Mouse (Mus musculus) neural tube, embryonic 11.5 days (tissue): ENCODE measurements around the gene P3h3. TPM values are rescaled to one million over a fixed set of nuclear protein-coding genes. Genes with fewer than 3 reads are reported as not detected.

Experiments
- ATAC-seq: fragments of 200-750 bp; cut with Nextera tagmentation; 2 replicates; pipeline ENCODE4 v1.8.0; 2017; ENCODE audit warnings: moderate number of reproducible peaks, mild to moderate bottlenecking, moderate TSS enrichment, moderate library complexity; ENCODE audit not compliant: insufficient read depth, low FRiP score, low TSS enrichment
- DNase-seq: peaks from one replicate; pipeline ENCODE4 v3.0.0-alpha.2; 2015; ENCODE audit warnings: low spot score
- H3K27ac ChIP-seq: fragments of 300-500 bp; sonication (generic); 2 replicates; pipeline ENCODE4 v1.5.1; 2014; ENCODE audit warnings: low read depth, mild to moderate bottlenecking, low read length
- H3K27me3 ChIP-seq: fragments of 300-500 bp; sonication (generic); 2 replicates; pipeline ENCODE4 v1.6.1; 2014; ENCODE audit warnings: mild to moderate bottlenecking, low read length, mixed read lengths; ENCODE audit not compliant: control insufficient read depth, insufficient read depth
- H3K36me3 ChIP-seq: fragments of 300-500 bp; sonication (generic); 2 replicates; pipeline ENCODE4 v1.6.1; 2014; ENCODE audit warnings: mild to moderate bottlenecking, low read length, moderate library complexity, mixed read lengths; ENCODE audit not compliant: control insufficient read depth, insufficient read depth
- H3K4me1 ChIP-seq: fragments of 300-500 bp; sonication (generic); 2 replicates; pipeline ENCODE4 v1.6.1; 2014; ENCODE audit warnings: low read length, mixed read lengths; ENCODE audit not compliant: control insufficient read depth, insufficient read depth
- H3K4me2 ChIP-seq: fragments of 300-500 bp; sonication (generic); 2 replicates; pipeline ENCODE4 v1.6.1; 2014; ENCODE audit warnings: low read depth, mild to moderate bottlenecking, moderate library complexity
- H3K4me3 ChIP-seq: fragments of 300-500 bp; sonication (generic); 2 replicates; pipeline ENCODE4 v1.5.1; 2014; ENCODE audit warnings: low read depth, low read length
- H3K9ac ChIP-seq: fragments of 300-500 bp; sonication (generic); 2 replicates; pipeline ENCODE4 v1.6.1; 2014; ENCODE audit warnings: mild to moderate bottlenecking, low read length
- H3K9me3 ChIP-seq: fragments of 300-500 bp; sonication (generic); 2 replicates; pipeline ENCODE4 v1.6.1; 2016; ENCODE audit warnings: low read length; ENCODE audit not compliant: control insufficient read depth
- WGBS: fragments of 180-500 bp; shearing (Covaris S2); extraction: QIAGEN DNeasy Blood & Tissue Kit; methylation state at CpG from one replicate; pipeline ENCODE4 v1.1.7; 2014; 5-methylcytosine and 5-hydroxymethylcytosine counted together
- polyA plus RNA-seq: library from polyadenylated mRNA; unstranded; fragments of >200 nt; fragmentation: Nextera tagmentation; extraction: Ambion mirVana; gene quantifications from 2 replicates; pipeline ENCODE4 v1.2.1, GENCODE M21; 2014

P3h3 gene
- polyA plus RNA-seq, 1 experiment from 2014 or later: 14.6 TPM

DNA sequence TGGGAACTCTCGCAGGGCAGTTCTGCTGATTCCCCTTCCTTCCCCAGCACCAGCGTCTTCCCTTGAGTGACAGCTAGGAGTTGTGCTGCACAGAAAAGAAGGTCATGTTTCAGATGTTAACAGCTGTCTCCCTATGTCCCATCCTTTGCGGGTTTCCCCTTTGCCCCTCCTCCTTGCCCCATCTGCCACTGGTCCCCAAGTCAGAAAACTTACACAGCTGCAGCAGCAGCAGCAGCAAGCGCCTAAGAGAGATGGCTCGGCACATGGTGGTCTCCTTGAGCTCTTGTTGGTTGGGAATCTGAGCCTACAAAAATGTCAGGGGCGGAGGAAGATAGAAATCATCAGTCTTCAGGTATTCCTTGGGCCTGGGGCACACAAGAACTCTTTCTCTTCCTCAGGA is 21.8 kb upstream of the P3h3 start:
- no peaks in the 10 kb centered on the region for H3K27me3 ChIP-seq
- H3K9me3 ChIP-seq: no peaks in the 10 kb centered on the region

DNA sequence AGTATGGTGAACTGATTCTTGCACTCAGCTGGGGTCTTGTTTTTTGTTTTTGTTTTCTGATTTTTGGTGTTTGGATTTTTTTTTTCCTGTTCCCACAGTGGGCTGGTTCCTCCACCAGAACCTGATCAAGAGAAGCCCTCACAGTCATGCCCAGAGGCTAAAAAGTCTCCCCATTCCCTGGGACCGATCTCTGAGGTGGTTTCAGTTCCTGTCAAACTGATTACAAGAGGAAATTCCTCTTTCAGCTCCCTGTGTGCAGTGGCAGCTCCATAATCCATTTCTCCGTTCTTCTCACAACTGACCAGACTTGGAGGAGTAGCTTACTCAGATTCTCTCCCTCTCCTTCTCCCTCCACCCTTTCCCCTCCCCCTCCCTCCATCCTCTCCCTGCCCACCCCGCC is 16.8 kb upstream of the P3h3 start:
- no peaks in the 10 kb centered on the region for H3K27me3 ChIP-seq
- no peaks in the 10 kb centered on the region for H3K9me3 ChIP-seq
- WGBS: 44% methylated on average over 3 of the region's 3 CpGs
- H3K4me1 ChIP-seq: no peaks in the 10 kb centered on the region
- ATAC-seq (no peak), DNase-seq (no peak)
- H3K4me2 ChIP-seq: no peak overlapping the region
- H3K4me3 ChIP-seq: no peak overlapping the region
- H3K9ac ChIP-seq: no peak overlapping the region
- no peak overlapping the region for H3K27ac ChIP-seq
- no peaks in the 10 kb centered on the region for H3K36me3 ChIP-seq

More for the DNA sequence above, 21.8 kb upstream of the P3h3 start:
- 62% methylated on average over 6 of the region's 6 CpGs for WGBS
- H3K4me3 ChIP-seq: no peak overlapping the region
- ATAC-seq (no peak), DNase-seq (no peak)
- H3K4me1 ChIP-seq: no peaks in the 10 kb centered on the region
- no peak overlapping the region for H3K4me2 ChIP-seq
- H3K36me3 ChIP-seq: no peaks in the 10 kb centered on the region
- no peak overlapping the region for H3K9ac ChIP-seq
- H3K27ac ChIP-seq: no peak overlapping the region

DNA sequence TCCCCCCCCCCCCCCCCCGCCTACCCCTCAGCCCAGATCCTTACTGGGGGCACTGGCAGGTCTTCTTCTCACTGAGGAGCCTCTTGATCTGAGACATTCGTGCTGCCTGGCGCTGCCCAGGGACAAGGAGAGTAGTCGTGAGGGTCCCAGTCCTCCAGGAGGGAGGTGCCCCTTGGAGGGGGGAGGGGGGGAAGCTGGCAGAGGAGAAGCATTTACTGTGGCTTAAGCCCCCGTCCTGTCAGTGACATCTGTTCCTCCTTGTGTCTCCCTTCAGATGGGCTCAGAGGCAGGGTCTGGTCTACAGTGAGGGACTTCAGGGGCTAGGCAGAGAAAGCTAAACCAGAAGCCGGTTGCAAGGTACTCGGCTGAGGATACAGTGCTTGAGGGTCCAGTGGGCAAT is 9.0 kb upstream of the P3h3 start:
- Histone ChIP-seq H3K27ac (no peak overlapping the region), H3K4me1 (peaks cover 14% of the 10 kb centered on the region), H3K36me3 (no peaks in the 10 kb centered on the region), H3K4me2 (no peak overlapping the region), H3K9ac (no peak overlapping the region), H3K4me3 (no peak overlapping the region), H3K9me3 (no peaks in the 10 kb centered on the region), H3K27me3 (no peaks in the 10 kb centered on the region)
- ATAC-seq: no peak
- 57% methylated on average over 6 of the region's 7 CpGs for WGBS
- DNase-seq: no peak

DNA sequence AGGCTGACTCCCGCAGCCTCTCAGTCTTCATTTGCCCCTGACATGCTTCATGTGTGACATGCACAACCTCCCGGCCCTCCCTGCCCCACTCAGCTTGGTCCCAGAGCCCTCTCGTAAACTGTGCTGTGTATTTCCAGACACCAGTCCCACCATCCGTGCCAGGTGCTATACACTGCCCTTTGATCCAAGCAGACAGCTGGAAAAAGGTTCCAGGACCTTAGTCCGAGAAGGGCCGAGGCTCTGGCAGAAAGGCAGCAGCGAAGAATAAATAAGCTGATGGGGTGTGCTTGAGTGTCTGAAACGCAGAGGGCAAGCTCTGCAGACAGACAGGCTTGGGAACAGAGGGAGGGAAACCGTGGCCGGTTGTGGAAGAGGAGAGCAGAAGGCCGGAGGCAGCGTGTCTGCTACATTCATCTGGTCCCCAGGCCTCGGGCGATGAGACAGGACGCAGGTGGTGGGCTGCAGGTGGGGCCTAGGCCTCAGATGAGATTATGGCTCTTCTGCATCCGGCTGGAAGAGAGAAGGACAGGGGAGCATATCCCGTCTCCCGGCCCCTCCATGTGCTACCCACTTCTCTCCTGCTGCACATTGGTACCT is 8.3 kb upstream of the P3h3 start:
- ATAC-seq: no peak
- Histone ChIP-seq H3K36me3 (no peaks in the 10 kb centered on the region), H3K27me3 (no peaks in the 10 kb centered on the region), H3K4me1 (peaks cover 16% of the 10 kb centered on the region), H3K9ac (no peak overlapping the region), H3K27ac (no peak overlapping the region), H3K4me2 (no peak overlapping the region), H3K9me3 (no peaks in the 10 kb centered on the region), H3K4me3 (no peak overlapping the region)
- WGBS: 56% methylated on average over 17 of the region's 18 CpGs
- no peak for DNase-seq

DNA sequence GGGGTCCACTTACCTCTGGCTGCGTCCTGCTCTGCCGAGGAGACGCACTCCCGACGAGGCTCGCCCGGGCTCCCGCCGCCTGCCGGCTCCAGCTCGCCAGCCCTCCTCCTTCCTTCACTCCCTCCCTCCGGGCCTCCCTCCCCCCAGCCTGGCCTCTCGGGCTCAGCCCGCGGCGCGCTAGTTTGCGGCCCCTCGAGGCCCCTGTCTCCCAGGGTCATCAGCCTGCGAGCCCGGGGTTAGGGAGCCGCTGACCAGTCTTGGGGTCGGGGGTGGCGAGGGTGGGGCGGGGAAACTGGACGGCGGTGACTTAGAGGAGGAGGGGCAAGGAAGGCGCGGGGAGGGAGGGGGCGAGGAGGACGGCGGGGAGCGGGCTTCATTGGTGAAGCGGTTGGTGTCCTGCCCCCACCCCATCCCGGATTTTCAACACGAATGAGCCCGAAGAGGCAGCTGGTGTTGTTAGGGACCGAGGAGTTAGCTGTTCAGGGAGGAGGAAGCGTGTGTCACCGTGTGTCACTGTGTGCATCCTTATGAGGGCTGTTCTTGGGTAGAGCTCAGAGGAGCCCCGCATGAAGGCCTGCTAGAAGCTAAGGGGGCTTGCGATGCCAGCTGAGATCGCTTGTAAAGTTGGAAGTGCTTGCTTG is 6.2 kb upstream of the P3h3 start, which contains the start of gene Gpr162:
TSS of gene Gpr162 (minus strand) at position 326 of the 641 bp plus-strand sequence.
- under 1% methylated on average over 29 of the region's 43 CpGs for WGBS
- H3K36me3 ChIP-seq: no peaks in the 10 kb centered on the region
- peak within 1 kb of the TSS; percentile 55 for H3K27ac ChIP-seq
- H3K9me3 ChIP-seq: no peaks in the 10 kb centered on the region
- peak within 1 kb of the TSS; percentile 48 for H3K4me3 ChIP-seq
- peak; percentile 79 for DNase-seq
- peak within 1 kb of the TSS; percentile 70 for H3K9ac ChIP-seq
- H3K27me3 ChIP-seq: no peaks in the 10 kb centered on the region
- peaks cover 20% of the 10 kb centered on the region for H3K4me1 ChIP-seq
- ATAC-seq: peak; percentile 58
- peak within 1 kb of the TSS; percentile 74 for H3K4me2 ChIP-seq

DNA sequence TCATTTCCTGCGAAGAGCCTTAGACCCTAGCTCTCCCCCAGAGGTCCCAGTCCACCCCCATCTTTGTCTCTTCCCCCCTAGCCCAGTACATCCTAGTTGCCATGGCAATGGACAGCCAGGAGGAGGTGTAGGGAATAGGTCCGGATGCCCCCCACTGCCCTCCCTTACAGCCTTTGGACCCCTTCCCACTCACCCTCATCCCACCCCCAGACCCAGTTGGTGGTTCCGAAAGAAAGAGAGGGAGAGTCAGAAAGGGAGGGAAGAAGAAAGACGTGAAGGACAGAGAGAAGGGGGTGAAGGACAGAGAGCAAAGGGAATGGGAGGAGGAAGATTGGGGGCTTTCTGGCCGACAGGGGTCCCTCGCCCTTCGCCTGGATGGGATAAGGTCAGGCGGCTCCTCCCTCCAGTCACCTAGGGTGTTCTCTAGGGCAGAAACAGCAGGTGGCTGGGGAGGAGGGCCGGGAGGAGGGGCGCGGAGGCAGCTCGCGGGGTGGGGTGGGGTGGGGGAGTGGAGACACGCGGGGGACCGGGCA is 5.6 kb upstream of the P3h3 start:
- DNase-seq (peak; percentile 43), ATAC-seq (peak; percentile 20)

DNA sequence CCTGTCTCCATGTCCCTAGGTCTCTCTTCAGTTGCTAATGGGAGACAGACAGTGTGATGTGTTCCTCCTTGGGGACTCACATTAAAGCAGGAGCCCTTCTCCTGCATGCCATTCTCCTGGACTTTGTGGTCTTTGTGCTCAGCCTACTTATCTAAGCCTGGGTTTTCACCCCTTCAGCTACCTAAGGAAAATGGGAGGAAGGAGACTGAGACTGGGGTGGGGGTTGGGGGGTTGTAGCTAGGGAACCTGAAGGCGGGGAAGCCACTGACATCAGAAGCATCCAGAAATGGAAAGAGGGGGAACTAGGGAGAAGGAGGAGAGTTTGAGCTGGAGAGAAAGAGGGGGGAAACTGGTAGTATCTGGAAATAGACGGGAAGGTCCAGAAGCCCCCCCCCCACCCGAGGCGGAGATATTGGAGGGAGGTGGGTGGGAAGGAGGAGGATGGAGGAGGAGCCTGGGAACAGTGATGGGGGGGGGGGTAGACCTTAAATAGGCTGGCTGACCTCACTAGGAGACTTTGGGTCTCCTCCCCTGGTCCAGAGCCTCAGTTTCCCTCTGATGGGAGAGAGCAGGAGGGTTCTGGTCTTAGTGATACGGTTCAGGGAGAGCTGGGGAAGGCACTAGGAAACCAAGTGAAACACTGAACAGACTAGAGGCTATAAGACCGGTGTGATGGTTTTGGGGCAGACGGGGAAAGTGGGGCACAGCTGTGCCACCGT is 5.0 kb upstream of the P3h3 start:
- H3K4me1 ChIP-seq: peaks cover 23% of the 10 kb centered on the region
- peak overlapping the region; percentile 70 for H3K9ac ChIP-seq
- H3K4me3 ChIP-seq: peak overlapping the region; percentile 48
- DNase-seq: no peak
- peak overlapping the region; percentile 74 for H3K4me2 ChIP-seq
- H3K9me3 ChIP-seq: no peaks in the 10 kb centered on the region
- no peaks in the 10 kb centered on the region for H3K36me3 ChIP-seq
- 14% methylated on average over 8 of the region's 8 CpGs for WGBS
- peak overlapping the region; percentile 55; the same call in 1 of the 2 replicates for H3K27ac ChIP-seq
- ATAC-seq: no peak
- H3K27me3 ChIP-seq: no peaks in the 10 kb centered on the region

More for the DNA sequence above, 5.6 kb upstream of the P3h3 start:
- WGBS: 0% methylated on average over 15 of the region's 16 CpGs
- no peaks in the 10 kb centered on the region for H3K27me3 ChIP-seq
- H3K4me1 ChIP-seq: peaks cover 20% of the 10 kb centered on the region
- peak overlapping the region; percentile 74 for H3K4me2 ChIP-seq
- H3K4me3 ChIP-seq: peak overlapping the region; percentile 48
- no peaks in the 10 kb centered on the region for H3K36me3 ChIP-seq
- peak overlapping the region; percentile 55; the same call in 1 of the 2 replicates for H3K27ac ChIP-seq
- H3K9me3 ChIP-seq: no peaks in the 10 kb centered on the region
- peak overlapping the region; percentile 70 for H3K9ac ChIP-seq

DNA sequence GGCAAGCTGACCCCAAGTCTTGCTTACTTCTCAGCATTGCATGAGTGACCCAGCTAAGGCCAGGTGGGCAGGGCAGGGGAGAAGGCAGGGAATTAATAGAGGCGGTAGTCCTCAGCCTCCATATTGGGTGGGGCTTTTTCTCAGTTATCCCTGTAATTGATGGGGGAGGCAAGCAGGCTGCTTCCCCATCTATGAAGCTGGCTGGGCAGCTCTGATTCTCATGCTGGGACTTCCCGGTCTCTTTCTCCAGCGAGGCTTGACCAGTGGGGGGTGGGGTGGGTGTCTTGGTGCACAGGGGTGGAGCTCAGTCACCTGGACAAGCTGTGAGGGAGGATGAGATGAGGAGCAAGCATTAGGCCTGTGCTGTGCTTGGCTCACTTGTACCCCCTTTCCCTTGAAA is 4.2 kb upstream of the P3h3 start:
- peaks cover 23% of the 10 kb centered on the region for H3K4me1 ChIP-seq
- 32% methylated on average over 3 of the region's 3 CpGs for WGBS
- no peak overlapping the region; the same call in 1 of the 2 replicates for H3K4me2 ChIP-seq
- no peaks in the 10 kb centered on the region for H3K36me3 ChIP-seq
- H3K9ac ChIP-seq: no peak overlapping the region; the same call in 1 of the 2 replicates
- DNase-seq: no peak
- no peak overlapping the region for H3K27ac ChIP-seq
- H3K27me3 ChIP-seq: no peaks in the 10 kb centered on the region
- H3K9me3 ChIP-seq: no peaks in the 10 kb centered on the region
- ATAC-seq: no peak
- no peak overlapping the region for H3K4me3 ChIP-seq
